Mouse (Mus musculus): ENCODE measurements at regions not wholly inside any gene's neighbourhood (a gene's known extent, or its start where the extent isn't known, plus 50 kb on each side); places are given as distances from the start of the nearest gene placed in this dataset.

GRCm38 (mm10) chr4:53951003-53951733 is 125.3 kb downstream of the Tmem38b start:
- no peak for ATAC-seq (ENCODE audit: insufficient number of reproducible peaks, insufficient read depth, low FRiP score, low read depth)
- H3K36me3 ChIP-seq (ENCODE audit: control insufficient read depth, insufficient read depth, low read length): no peaks in the 10 kb centered on the region
- H3K4me3 ChIP-seq (ENCODE audit: low read depth, low read length): no peak overlapping the region
- H3K4me1 ChIP-seq (ENCODE audit: control insufficient read depth, insufficient read depth, low read length): no peaks in the 10 kb centered on the region
- H3K4me2 ChIP-seq (replicated peaks; ENCODE audit: low read depth, low read length): no peak overlapping the region
- H3K9ac ChIP-seq (replicated peaks; ENCODE audit: low read depth, low read length): no peak overlapping the region
- H3K9me3 ChIP-seq (ENCODE audit: control insufficient read depth, low read depth, low read length): no peaks in the 10 kb centered on the region
- 23% methylated on average over 3 of the region's 3 CpGs for WGBS
- no peaks in the 10 kb centered on the region for H3K27me3 ChIP-seq (ENCODE audit: control insufficient read depth, insufficient read depth, low read length)
- no peak overlapping the region for H3K27ac ChIP-seq (ENCODE audit: low read length)

- no peaks in the 10 kb centered on the region for H3K36me3 ChIP-seq (ENCODE audit: control insufficient read depth, insufficient read depth, low read length)
- no peak overlapping the region for H3K27ac ChIP-seq (ENCODE audit: low read length)
- H3K4me1 ChIP-seq (ENCODE audit: control insufficient read depth, insufficient read depth, low read length): no peaks in the 10 kb centered on the region
- ATAC-seq (ENCODE audit: insufficient number of reproducible peaks, insufficient read depth, low FRiP score, low read depth): no peak
- H3K4me3 ChIP-seq (ENCODE audit: low read depth, low read length): no peak overlapping the region
- no peaks in the 10 kb centered on the region for H3K9me3 ChIP-seq (ENCODE audit: control insufficient read depth, low read depth, low read length)
- no peak overlapping the region for H3K9ac ChIP-seq (replicated peaks; ENCODE audit: low read depth, low read length)
- 61% methylated on average over 5 of the region's 5 CpGs for WGBS
- no peaks in the 10 kb centered on the region for H3K27me3 ChIP-seq (ENCODE audit: control insufficient read depth, insufficient read depth, low read length)
- no peak overlapping the region for H3K4me2 ChIP-seq (replicated peaks; ENCODE audit: low read depth, low read length)
Observed at GRCm38 (mm10) chr4:53951734-53952109, 125.9 kb downstream of the Tmem38b start.

GRCm38 (mm10) chr4:53952288-53952687 is 126.4 kb downstream of the Tmem38b start:
- H3K4me2 ChIP-seq (replicated peaks; ENCODE audit: low read depth, low read length): no peak overlapping the region
- no peak overlapping the region for H3K9ac ChIP-seq (replicated peaks; ENCODE audit: low read depth, low read length)
- H3K9me3 ChIP-seq (ENCODE audit: control insufficient read depth, low read depth, low read length): no peaks in the 10 kb centered on the region
- H3K4me1 ChIP-seq (ENCODE audit: control insufficient read depth, insufficient read depth, low read length): no peaks in the 10 kb centered on the region
- ATAC-seq (ENCODE audit: insufficient number of reproducible peaks, insufficient read depth, low FRiP score, low read depth): no peak
- no peaks in the 10 kb centered on the region for H3K27me3 ChIP-seq (ENCODE audit: control insufficient read depth, insufficient read depth, low read length)
- no peaks in the 10 kb centered on the region for H3K36me3 ChIP-seq (ENCODE audit: control insufficient read depth, insufficient read depth, low read length)
- WGBS: 12% methylated on average over 3 of the region's 3 CpGs
- H3K4me3 ChIP-seq (ENCODE audit: low read depth, low read length): no peak overlapping the region
- no peak overlapping the region for H3K27ac ChIP-seq (ENCODE audit: low read length)

- 72% methylated on average over 3 of the region's 3 CpGs for WGBS
- Histone ChIP-seq H3K36me3 (ENCODE audit: control insufficient read depth, insufficient read depth, low read length) (no peaks in the 10 kb centered on the region), H3K27ac (ENCODE audit: low read length) (no peak overlapping the region), H3K4me1 (ENCODE audit: control insufficient read depth, insufficient read depth, low read length) (no peaks in the 10 kb centered on the region), H3K27me3 (ENCODE audit: control insufficient read depth, insufficient read depth, low read length) (no peaks in the 10 kb centered on the region), H3K9ac (replicated peaks; ENCODE audit: low read depth, low read length) (no peak overlapping the region), H3K9me3 (ENCODE audit: control insufficient read depth, low read depth, low read length) (no peaks in the 10 kb centered on the region), H3K4me2 (replicated peaks; ENCODE audit: low read depth, low read length) (no peak overlapping the region), H3K4me3 (ENCODE audit: low read depth, low read length) (no peak overlapping the region)
- ATAC-seq (ENCODE audit: insufficient number of reproducible peaks, insufficient read depth, low FRiP score, low read depth): no peak
Observed at GRCm38 (mm10) chr4:53962458-53962857, 136.6 kb downstream of the Tmem38b start.

GRCm38 (mm10) chr4:53970461-53970860 is 144.6 kb downstream of the Tmem38b start:
- no peak overlapping the region for H3K9ac ChIP-seq (replicated peaks; ENCODE audit: low read depth, low read length)
- H3K4me1 ChIP-seq (ENCODE audit: control insufficient read depth, insufficient read depth, low read length): no peaks in the 10 kb centered on the region
- no peaks in the 10 kb centered on the region for H3K9me3 ChIP-seq (ENCODE audit: control insufficient read depth, low read depth, low read length)
- no peak overlapping the region for H3K4me2 ChIP-seq (replicated peaks; ENCODE audit: low read depth, low read length)
- no peak for ATAC-seq (ENCODE audit: insufficient number of reproducible peaks, insufficient read depth, low FRiP score, low read depth)
- no peak overlapping the region for H3K4me3 ChIP-seq (ENCODE audit: low read depth, low read length)
- no peaks in the 10 kb centered on the region for H3K36me3 ChIP-seq (ENCODE audit: control insufficient read depth, insufficient read depth, low read length)
- H3K27me3 ChIP-seq (ENCODE audit: control insufficient read depth, insufficient read depth, low read length): no peaks in the 10 kb centered on the region
- H3K27ac ChIP-seq (ENCODE audit: low read length): no peak overlapping the region

- 98% methylated on average over 2 of the region's 2 CpGs for WGBS
- H3K36me3 ChIP-seq (ENCODE audit: control insufficient read depth, insufficient read depth, low read length): no peaks in the 10 kb centered on the region
- H3K9ac ChIP-seq (replicated peaks; ENCODE audit: low read depth, low read length): no peak overlapping the region
- no peaks in the 10 kb centered on the region for H3K4me1 ChIP-seq (ENCODE audit: control insufficient read depth, insufficient read depth, low read length)
- H3K27ac ChIP-seq (ENCODE audit: low read length): no peak overlapping the region
- H3K4me3 ChIP-seq (ENCODE audit: low read depth, low read length): no peak overlapping the region
- no peaks in the 10 kb centered on the region for H3K9me3 ChIP-seq (ENCODE audit: control insufficient read depth, low read depth, low read length)
- ATAC-seq (ENCODE audit: insufficient number of reproducible peaks, insufficient read depth, low FRiP score, low read depth): no peak
- no peak overlapping the region for H3K4me2 ChIP-seq (replicated peaks; ENCODE audit: low read depth, low read length)
- H3K27me3 ChIP-seq (ENCODE audit: control insufficient read depth, insufficient read depth, low read length): no peaks in the 10 kb centered on the region
Observed at GRCm38 (mm10) chr4:53970960-53971359, 145.1 kb downstream of the Tmem38b start.

- 42% methylated on average over 12 of the region's 12 CpGs for WGBS
- Histone ChIP-seq H3K9me3 (ENCODE audit: control insufficient read depth, low read depth, low read length) (no peaks in the 10 kb centered on the region), H3K36me3 (ENCODE audit: control insufficient read depth, insufficient read depth, low read length) (no peaks in the 10 kb centered on the region), H3K27me3 (ENCODE audit: control insufficient read depth, insufficient read depth, low read length) (no peaks in the 10 kb centered on the region), H3K4me1 (ENCODE audit: control insufficient read depth, insufficient read depth, low read length) (peaks cover 8% of the 10 kb centered on the region; the same call in 1 of the 2 replicates), H3K9ac (replicated peaks; ENCODE audit: low read depth, low read length) (no peak overlapping the region), H3K27ac (ENCODE audit: low read length) (peak overlapping the region; percentile 40), H3K4me2 (replicated peaks; ENCODE audit: low read depth, low read length) (no peak overlapping the region), H3K4me3 (ENCODE audit: low read depth, low read length) (no peak overlapping the region)
- ATAC-seq (ENCODE audit: insufficient number of reproducible peaks, insufficient read depth, low FRiP score, low read depth): peak; percentile 72; the same call in 1 of the 2 replicates
Observed at GRCm38 (mm10) chr4:53976036-53976638, 150.3 kb downstream of the Tmem38b start.

GRCm38 (mm10) chr4:53986519-53987301 is 160.9 kb downstream of the Tmem38b start:
- no peaks in the 10 kb centered on the region for H3K4me1 ChIP-seq (ENCODE audit: control insufficient read depth, insufficient read depth, low read length)
- no peaks in the 10 kb centered on the region for H3K36me3 ChIP-seq (ENCODE audit: control insufficient read depth, insufficient read depth, low read length)
- H3K27ac ChIP-seq (ENCODE audit: low read length): no peak overlapping the region
- H3K9ac ChIP-seq (replicated peaks; ENCODE audit: low read depth, low read length): no peak overlapping the region
- H3K9me3 ChIP-seq (ENCODE audit: control insufficient read depth, low read depth, low read length): no peaks in the 10 kb centered on the region
- H3K27me3 ChIP-seq (ENCODE audit: control insufficient read depth, insufficient read depth, low read length): no peaks in the 10 kb centered on the region
- no peak overlapping the region for H3K4me2 ChIP-seq (replicated peaks; ENCODE audit: low read depth, low read length)
- ATAC-seq (ENCODE audit: insufficient number of reproducible peaks, insufficient read depth, low FRiP score, low read depth): no peak
- H3K4me3 ChIP-seq (ENCODE audit: low read depth, low read length): no peak overlapping the region
- WGBS: 63% methylated on average over 8 of the region's 8 CpGs
